Mouse (Mus musculus) kidney, embryonic 14.5 days (tissue): ENCODE data around the gene Abcc4. TPM values are rescaled to one million over a fixed set of nuclear protein-coding genes. Genes with fewer than 3 reads are reported as not detected.
"Not testable (repeated sequence)": the region's sequence is repeated elsewhere in the genome, so short reads cannot be mapped to it uniquely, and the experiment has no call there.

ENCODE experiments used
- ATAC-seq: fragments of 200-750 bp; cut with Nextera tagmentation; 2 replicates; pipeline ENCODE4 v1.8.0; 2017; ENCODE audit warnings: moderate number of reproducible peaks, mild to moderate bottlenecking, moderate TSS enrichment, moderate library complexity; ENCODE audit not compliant: low FRiP score, low TSS enrichment
- H3K27ac ChIP-seq: fragments of 300-500 bp; sonication (generic); 2 replicates; pipeline ENCODE4 v1.5.1; 2014; ENCODE audit warnings: low read depth, mild to moderate bottlenecking, low read length, moderate library complexity, mixed read lengths
- H3K27me3 ChIP-seq: fragments of 300-500 bp; sonication (generic); 2 replicates; pipeline ENCODE4 v1.6.1; 2014; ENCODE audit warnings: mild to moderate bottlenecking, low read length; ENCODE audit not compliant: control insufficient read depth, insufficient read depth
- H3K36me3 ChIP-seq: fragments of 300-500 bp; sonication (generic); 2 replicates; pipeline ENCODE4 v1.6.1; 2014; ENCODE audit warnings: low read length, mixed read lengths; ENCODE audit not compliant: control insufficient read depth, insufficient read depth
- H3K4me1 ChIP-seq: fragments of 300-500 bp; sonication (generic); 2 replicates; pipeline ENCODE4 v1.6.1; 2014; ENCODE audit warnings: low read length, mixed read lengths; ENCODE audit not compliant: control insufficient read depth, insufficient read depth
- H3K4me2 ChIP-seq: fragments of 300-500 bp; sonication (generic); replicated peaks from 2 replicates; pipeline ENCODE4 v1.6.1; 2014; ENCODE audit warnings: low read depth, mild to moderate bottlenecking, low read length
- H3K4me3 ChIP-seq: fragments of 300-500 bp; sonication (generic); 2 replicates; pipeline ENCODE4 v1.5.1; 2014; ENCODE audit warnings: mild to moderate bottlenecking, low read length
- H3K9ac ChIP-seq: fragments of 300-500 bp; sonication (generic); 2 replicates; pipeline ENCODE4 v1.6.1; 2014; ENCODE audit warnings: low read depth, mild to moderate bottlenecking, low read length, moderate library complexity
- H3K9me3 ChIP-seq: fragments of 300-500 bp; sonication (generic); 2 replicates; pipeline ENCODE4 v1.6.1; 2016; ENCODE audit warnings: low read length; ENCODE audit not compliant: control insufficient read depth
- WGBS: fragments of 180-500 bp; shearing (Covaris S2); extraction: QIAGEN DNeasy Blood & Tissue Kit; methylation state at CpG from one replicate; pipeline ENCODE4 v1.1.7; 2014; 5-methylcytosine and 5-hydroxymethylcytosine counted together
- polyA plus RNA-seq: library from polyadenylated mRNA; unstranded; fragments of >200 nt; fragmentation: Nextera tagmentation; extraction: Ambion mirVana; gene quantifications from 2 replicates; pipeline ENCODE4 v1.2.1, GENCODE M21; 2014

Abcc4 gene
- polyA plus RNA-seq, 1 experiment from 2014 or later, result 12.2 TPM

- no peak for ATAC-seq
Observed at GRCm38 (mm10) chr14:118678279-118678985, 27.6 kb downstream of the Abcc4 start.

DNA sequence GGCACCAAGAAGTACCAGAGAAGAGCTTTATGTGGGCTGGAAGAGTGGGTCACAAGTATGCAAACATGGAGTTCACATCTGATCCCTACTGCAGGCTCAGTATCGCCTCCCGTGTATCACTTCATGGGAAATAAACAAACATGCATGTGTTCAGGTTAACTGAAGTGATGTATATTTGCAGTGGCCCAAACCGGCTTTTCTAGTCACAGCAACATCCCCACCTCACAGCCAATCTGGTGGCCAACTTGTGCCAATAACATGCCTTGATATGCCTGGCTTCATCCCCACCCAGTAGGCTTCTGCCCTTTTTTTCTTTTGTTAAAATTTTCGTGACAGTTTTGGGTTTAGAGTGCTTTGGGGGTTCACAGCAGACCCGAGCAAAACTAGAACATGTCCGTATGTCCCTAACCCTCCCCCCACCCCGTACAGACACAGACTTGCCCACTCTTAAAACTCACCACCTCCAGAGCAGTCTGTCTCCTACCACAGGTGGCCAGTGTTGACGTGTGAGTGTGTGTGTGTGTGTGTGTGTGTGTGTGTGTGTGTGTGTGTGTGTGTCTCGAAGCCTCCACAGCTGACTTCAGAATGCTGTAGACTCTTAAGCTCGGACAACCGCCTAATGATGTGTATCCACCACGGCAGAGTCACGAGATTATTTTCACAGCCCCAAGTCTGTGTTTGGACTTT lies 29.6 kb downstream of the Abcc4 start:
- no peaks in the 10 kb centered on the region for H3K9me3 ChIP-seq
- 60% methylated on average over 13 of the region's 13 CpGs for WGBS
- no peak overlapping the region for H3K4me2 ChIP-seq
- no peaks in the 10 kb centered on the region for H3K27me3 ChIP-seq
- H3K27ac ChIP-seq, result no peak overlapping the region
- peak; percentile 20; the same call in 1 of the 2 replicates for ATAC-seq
- no peaks in the 10 kb centered on the region for H3K36me3 ChIP-seq
- H3K9ac ChIP-seq, result no peak overlapping the region
- H3K4me1 ChIP-seq, result peaks cover 12% of the 10 kb centered on the region
- no peak overlapping the region for H3K4me3 ChIP-seq

More at GRCm38 (mm10) chr14:118678279-118678985, 27.6 kb downstream of the Abcc4 start:
- Histone ChIP-seq H3K27ac (no peak overlapping the region), H3K4me3 (no peak overlapping the region), H3K9ac (no peak overlapping the region), H3K4me1 (peaks cover 12% of the 10 kb centered on the region), H3K36me3 (no peaks in the 10 kb centered on the region), H3K4me2 (no peak overlapping the region), H3K9me3 (no peaks in the 10 kb centered on the region), H3K27me3 (no peaks in the 10 kb centered on the region)
- WGBS, result 88% methylated on average over 9 of the region's 9 CpGs

DNA sequence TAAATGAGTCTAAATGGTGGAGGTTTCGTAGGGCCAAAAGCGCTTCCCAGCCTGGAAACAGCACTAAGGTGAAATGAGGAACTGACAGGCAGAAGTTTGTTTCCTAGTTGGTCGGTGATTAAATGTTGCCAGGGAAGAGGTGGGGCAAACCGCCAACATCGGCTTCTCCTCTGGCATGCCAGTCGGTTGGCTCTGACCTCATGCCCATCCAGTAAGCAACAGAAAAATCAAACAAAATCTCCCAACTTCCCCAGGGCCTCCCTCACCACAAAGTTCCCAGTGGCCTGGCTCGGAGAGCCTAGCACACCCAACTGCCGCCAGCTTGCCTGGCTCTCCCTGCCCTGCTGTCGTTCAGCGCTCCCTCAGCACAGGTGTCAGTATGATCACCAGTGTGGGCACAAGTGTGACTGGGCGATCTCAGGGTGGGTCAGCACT lies 31.3 kb downstream of the Abcc4 start:
- H3K27ac ChIP-seq, result no peak overlapping the region
- no peak overlapping the region for H3K4me3 ChIP-seq
- peaks cover 12% of the 10 kb centered on the region for H3K4me1 ChIP-seq
- no peak for ATAC-seq
- H3K9me3 ChIP-seq, result no peaks in the 10 kb centered on the region
- no peaks in the 10 kb centered on the region for H3K27me3 ChIP-seq
- no peaks in the 10 kb centered on the region for H3K36me3 ChIP-seq
- H3K4me2 ChIP-seq, result no peak overlapping the region
- WGBS, result 82% methylated on average over 11 of the region's 11 CpGs
- H3K9ac ChIP-seq, result no peak overlapping the region

GRCm38 (mm10) chr14:118674224-118674623 lies 31.8 kb downstream of the Abcc4 start:
- whole genome bisulfite sequencing, result 83% methylated on average over 7 of the region's 7 CpGs
- Histone ChIP-seq H3K36me3 (no peaks in the 10 kb centered on the region), H3K9ac (no peak overlapping the region), H3K4me1 (peaks cover 12% of the 10 kb centered on the region), H3K4me3 (no peak overlapping the region), H3K9me3 (no peaks in the 10 kb centered on the region), H3K27ac (no peak overlapping the region), H3K4me2 (no peak overlapping the region), H3K27me3 (no peaks in the 10 kb centered on the region)
- ATAC-seq, result no peak

DNA sequence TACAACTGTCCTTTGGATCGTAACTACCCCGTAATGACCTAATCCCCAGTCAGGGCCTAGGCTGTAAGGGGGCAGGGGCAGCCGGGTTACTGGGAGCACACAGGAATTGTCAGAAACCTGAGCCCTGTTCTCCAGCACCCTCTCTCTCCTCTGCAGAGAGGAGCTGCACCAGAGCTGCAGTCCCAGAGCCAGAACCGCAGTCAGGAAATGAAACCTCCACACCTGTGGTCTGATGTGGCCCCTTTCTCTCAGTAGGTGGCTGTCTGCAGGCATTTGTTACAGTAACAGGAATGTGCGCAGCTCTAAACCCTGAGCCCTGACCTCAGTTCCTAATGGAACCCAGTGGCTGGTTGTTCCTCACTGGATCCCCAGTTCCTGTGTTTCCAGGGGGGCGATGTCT lies 32.5 kb downstream of the Abcc4 start:
- H3K4me2 ChIP-seq, result no peak overlapping the region
- no peak for ATAC-seq
- 34% methylated on average over 6 of the region's 6 CpGs for WGBS

GRCm38 (mm10) chr14:118672931-118673330 lies 33.1 kb downstream of the Abcc4 start:
- not testable (repeated sequence) for H3K9me3 ChIP-seq, H3K4me1 ChIP-seq, H3K4me3 ChIP-seq, H3K4me2 ChIP-seq, H3K9ac ChIP-seq, ATAC-seq, H3K36me3 ChIP-seq, H3K27me3 ChIP-seq, H3K27ac ChIP-seq
- 94% methylated on average over 6 of the region's 6 CpGs for WGBS

More for the DNA sequence above, 32.5 kb downstream of the Abcc4 start:
- H3K36me3 ChIP-seq, result no peaks in the 10 kb centered on the region
- H3K4me3 ChIP-seq, result no peak overlapping the region
- no peak overlapping the region for H3K27ac ChIP-seq
- no peaks in the 10 kb centered on the region for H3K27me3 ChIP-seq
- peaks cover 12% of the 10 kb centered on the region for H3K4me1 ChIP-seq
- no peaks in the 10 kb centered on the region for H3K9me3 ChIP-seq
- H3K9ac ChIP-seq, result no peak overlapping the region

GRCm38 (mm10) chr14:118667499-118667898 lies 38.5 kb downstream of the Abcc4 start:
- no peak overlapping the region for H3K4me3 ChIP-seq
- no peak overlapping the region for H3K9ac ChIP-seq
- H3K4me2 ChIP-seq, result no peak overlapping the region
- H3K4me1 ChIP-seq, result 0 out of 2 replicates have a peak, but pooled peaks cover 5% of the 10 kb centered on the region
- H3K9me3 ChIP-seq, result no peaks in the 10 kb centered on the region
- H3K27ac ChIP-seq, result no peak overlapping the region
- no peak for ATAC-seq
- H3K27me3 ChIP-seq, result no peaks in the 10 kb centered on the region
- H3K36me3 ChIP-seq, result no peaks in the 10 kb centered on the region
- 73% methylated on average over 6 of the region's 6 CpGs for WGBS

GRCm38 (mm10) chr14:118664661-118665060 lies 41.4 kb downstream of the Abcc4 start:
- no peak overlapping the region for H3K9ac ChIP-seq
- no peak for ATAC-seq
- WGBS, result 67% methylated on average over 7 of the region's 7 CpGs
- H3K4me1 ChIP-seq, result peaks cover 12% of the 10 kb centered on the region; the same call in 1 of the 2 replicates
- H3K9me3 ChIP-seq, result no peaks in the 10 kb centered on the region
- no peak overlapping the region for H3K4me3 ChIP-seq
- no peak overlapping the region for H3K4me2 ChIP-seq
- no peaks in the 10 kb centered on the region for H3K36me3 ChIP-seq
- peak overlapping the region; percentile 55 for H3K27ac ChIP-seq
- H3K27me3 ChIP-seq, result no peaks in the 10 kb centered on the region

- H3K4me2 ChIP-seq, result no peak overlapping the region
- no peak overlapping the region for H3K4me3 ChIP-seq
- 86% methylated on average over 18 of the region's 18 CpGs for WGBS
- ATAC-seq, result no peak
- no peak overlapping the region for H3K9ac ChIP-seq
- H3K4me1 ChIP-seq, result peaks cover 19% of the 10 kb centered on the region; the same call in 1 of the 2 replicates
- no peaks in the 10 kb centered on the region for H3K9me3 ChIP-seq
- no peak overlapping the region for H3K27ac ChIP-seq
- no peaks in the 10 kb centered on the region for H3K36me3 ChIP-seq
- no peaks in the 10 kb centered on the region for H3K27me3 ChIP-seq
Observed at GRCm38 (mm10) chr14:118662625-118663276, 43.3 kb downstream of the Abcc4 start.
